Mouse (Mus musculus) left cerebral cortex, adult 9 months (tissue): ENCODE data around the gene Mfsd6.

Source experiments
- DNase-seq, 2 experiments: peaks; one replicate each; pipeline ENCODE4 v3.0.0; 2022; ENCODE audit warnings: low spot score in 2 of 2

The Mfsd6 gene

GRCm38 (mm10) chr1:52727056-52727900, at the start of gene Mfsd6:
TSS of gene Mfsd6 (minus strand) at chr1:52727462.
- peak in 1 of 2 experiments; percentile 51 for DNase-seq

- no peak for DNase-seq
Measured at GRCm38 (mm10) chr1:52765176-52766111, 38.2 kb upstream of the Mfsd6 start.

GRCm38 (mm10) chr1:52763894-52764809, 36.9 kb upstream of the Mfsd6 start:
- DNase-seq: no peak

- DNase-seq: no peak
Measured at GRCm38 (mm10) chr1:52758174-52758573, 30.9 kb upstream of the Mfsd6 start.

- DNase-seq: no peak
Measured at GRCm38 (mm10) chr1:52754331-52754730, 27.1 kb upstream of the Mfsd6 start.

GRCm38 (mm10) chr1:52753828-52754227, 26.6 kb upstream of the Mfsd6 start:
- no peak for DNase-seq

GRCm38 (mm10) chr1:52752706-52753105, 25.4 kb upstream of the Mfsd6 start:
- peak in 1 of 2 experiments; percentile 21 for DNase-seq

- DNase-seq: no peak
Measured at GRCm38 (mm10) chr1:52751634-52752033, 24.4 kb upstream of the Mfsd6 start.

- DNase-seq: no peak
Measured at GRCm38 (mm10) chr1:52749978-52750377, 22.7 kb upstream of the Mfsd6 start.

GRCm38 (mm10) chr1:52748260-52748659, 21.0 kb upstream of the Mfsd6 start:
- peak in 1 of 2 experiments; percentile 63 for DNase-seq

GRCm38 (mm10) chr1:52742567-52742966, 15.3 kb upstream of the Mfsd6 start:
- DNase-seq: no peak

- no peak for DNase-seq
Measured at GRCm38 (mm10) chr1:52734208-52734607, 6.9 kb upstream of the Mfsd6 start.

GRCm38 (mm10) chr1:52730258-52730657, 3.0 kb upstream of the Mfsd6 start:
- no peak for DNase-seq

GRCm38 (mm10) chr1:52728857-52729489, 1.7 kb upstream of the Mfsd6 start:
- no peak for DNase-seq

GRCm38 (mm10) chr1:52726371-52727055, 749 bp downstream of the Mfsd6 start:
- peak in 1 of 2 experiments; percentile 51 for DNase-seq

GRCm38 (mm10) chr1:52722586-52722985, 4.7 kb downstream of the Mfsd6 start:
- peak in 1 of 2 experiments; percentile 35 for DNase-seq

GRCm38 (mm10) chr1:52719096-52719495, 8.2 kb downstream of the Mfsd6 start:
- no peak for DNase-seq

- no peak for DNase-seq
Measured at GRCm38 (mm10) chr1:52718068-52718748, 9.1 kb downstream of the Mfsd6 start.

GRCm38 (mm10) chr1:52714451-52714850, 12.8 kb downstream of the Mfsd6 start:
- no peak for DNase-seq

GRCm38 (mm10) chr1:52714021-52714420, 13.2 kb downstream of the Mfsd6 start:
- DNase-seq: no peak
